Mouse (Mus musculus) cerebellum, adult 11 months (tissue): Measurements from ENCODE around the gene Shisa3.

Experiments
- DNase-seq: peaks from one replicate; pipeline ENCODE4 v3.0.0; 2022

Gene Shisa3

DNA sequence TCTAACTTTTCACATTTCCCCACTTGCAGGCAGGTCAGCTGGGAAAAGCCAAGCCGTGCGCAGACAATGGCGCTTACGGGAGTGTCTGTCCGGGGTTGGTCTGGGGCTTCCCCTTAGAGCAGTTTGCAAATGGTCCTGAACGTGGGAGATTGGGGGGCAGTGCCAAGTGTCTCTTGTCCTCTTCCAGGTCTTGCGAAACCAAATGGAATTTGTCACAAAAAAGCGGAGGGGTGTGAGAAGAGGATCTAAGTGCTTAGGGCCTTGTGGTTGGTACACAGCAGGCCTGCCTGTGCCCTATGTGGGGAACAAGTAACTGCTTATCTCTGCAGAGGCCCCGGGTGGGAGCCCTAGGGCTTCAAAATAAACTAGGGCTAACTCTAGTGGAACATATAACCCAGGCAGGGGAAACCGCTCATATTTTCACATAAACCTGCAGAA is 26.2 kb downstream of the Shisa3 start:
- no peak for DNase-seq

DNA sequence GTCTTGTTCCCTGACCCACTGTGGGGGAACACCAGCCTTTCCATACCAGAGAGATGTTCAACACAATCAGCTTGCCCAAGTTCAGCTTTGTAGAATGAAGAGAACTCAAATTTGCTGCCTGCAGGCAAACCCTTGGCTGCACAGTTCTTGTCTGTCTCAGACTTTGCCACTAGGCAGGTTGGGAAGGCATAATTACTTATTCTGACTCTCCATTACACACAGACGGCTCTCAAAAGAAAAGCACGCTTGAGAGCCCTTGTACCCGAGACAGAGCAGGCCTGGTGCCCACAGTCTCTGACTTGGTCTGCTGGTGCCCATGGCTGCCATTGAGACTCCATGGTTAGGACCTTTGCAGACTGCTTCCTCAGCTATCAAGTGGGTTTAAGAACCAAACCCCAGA is 26.7 kb downstream of the Shisa3 start:
- no peak for DNase-seq

DNA sequence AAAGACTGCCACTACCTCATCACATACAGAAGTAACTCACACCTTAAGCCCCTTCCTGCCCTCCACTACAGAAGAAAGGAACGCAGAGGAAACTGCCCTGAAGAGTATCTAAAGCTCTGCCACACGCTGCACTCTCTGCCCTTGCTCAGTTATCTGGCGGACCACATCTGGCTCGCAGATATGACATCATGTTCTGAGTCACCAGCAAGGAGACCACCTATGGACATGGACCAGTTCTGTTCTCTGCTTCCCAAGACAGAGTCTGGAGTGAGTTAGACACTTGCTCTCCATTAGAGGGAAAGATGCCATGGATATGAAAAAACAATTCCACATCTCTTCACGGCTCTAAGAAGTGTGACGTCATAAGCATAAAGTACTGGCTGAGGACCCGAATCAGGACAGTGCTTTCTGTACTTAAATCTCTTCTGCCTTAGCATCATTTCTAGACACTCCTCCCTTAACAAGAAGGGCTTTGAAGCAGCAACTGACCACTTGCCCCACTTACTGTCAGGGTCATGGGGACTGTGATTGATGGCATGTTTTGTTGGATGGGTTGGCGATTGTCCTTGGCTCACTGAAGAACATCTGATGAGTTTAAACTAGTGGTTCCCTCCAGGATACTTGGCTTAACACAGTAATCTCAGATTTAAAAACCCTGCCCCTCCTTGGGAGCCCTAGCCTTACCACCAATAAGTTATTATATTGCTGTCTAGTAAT is 33.1 kb downstream of the Shisa3 start:
- DNase-seq, result no peak

DNA sequence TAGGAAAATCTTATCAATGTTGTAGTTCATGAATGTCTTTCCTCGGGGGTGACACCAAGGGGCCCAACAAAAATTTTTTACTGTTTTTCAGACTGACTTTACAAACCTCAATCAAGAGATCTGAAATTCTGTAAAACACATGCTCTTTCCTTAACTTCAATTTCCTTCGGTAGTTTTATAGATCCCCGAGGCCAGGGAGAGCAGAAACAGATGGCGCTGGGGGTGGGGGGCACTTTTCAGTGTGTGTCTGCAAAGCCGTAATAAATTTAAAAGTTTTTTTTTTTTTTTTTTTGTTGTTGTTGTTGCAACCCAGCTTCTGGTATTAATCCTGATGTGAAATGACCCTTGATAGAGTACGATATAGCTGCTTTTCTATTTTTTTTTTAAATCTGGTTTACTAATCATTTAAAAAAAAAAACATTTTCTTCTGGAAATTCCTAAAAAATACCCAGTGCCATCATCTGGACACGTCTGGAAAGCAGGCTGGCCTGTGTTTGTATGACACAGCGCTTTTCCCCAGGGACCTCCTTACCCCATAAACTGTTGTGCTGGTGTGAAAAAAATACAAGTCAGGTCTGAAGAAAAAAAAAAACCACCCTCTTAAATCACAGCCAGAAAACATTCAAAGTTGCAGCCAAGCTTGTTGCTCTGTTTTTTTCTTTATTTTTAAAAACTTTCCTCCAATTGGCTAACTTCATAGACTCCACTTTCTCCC is 33.9 kb downstream of the Shisa3 start:
- DNase-seq, result no peak

DNA sequence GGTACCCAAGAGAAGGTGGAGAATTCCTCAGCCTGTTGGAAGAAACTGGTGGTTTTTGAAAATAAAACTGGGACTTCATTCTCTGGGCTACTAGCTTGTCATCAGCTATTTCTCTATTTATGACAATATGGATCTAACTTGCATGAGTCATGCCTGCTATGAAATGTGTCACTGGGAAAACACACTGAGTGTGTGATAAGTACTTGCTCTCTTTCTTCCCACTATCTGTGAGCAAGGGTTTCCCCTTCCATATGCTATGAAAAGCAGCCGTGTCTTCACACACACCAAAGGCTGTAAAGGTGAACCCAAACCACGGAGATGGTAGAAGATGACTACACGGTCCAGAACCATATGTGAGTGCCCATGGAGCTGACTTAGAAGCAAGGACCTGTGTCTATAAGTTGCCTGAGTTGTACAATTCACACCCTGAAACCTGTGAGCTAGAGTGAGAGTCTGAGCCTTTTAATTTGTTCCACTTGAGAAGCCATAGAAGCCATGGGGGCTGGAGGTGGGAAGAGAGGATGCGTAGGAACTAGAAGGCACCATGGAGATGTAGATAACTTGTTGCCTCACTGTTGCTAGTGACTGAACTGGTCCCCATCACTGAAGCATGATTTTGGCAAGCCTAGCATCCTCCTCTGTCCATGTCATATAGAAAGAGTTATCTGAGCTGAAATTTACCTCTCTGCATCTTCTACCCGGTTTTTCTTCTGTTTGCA is 36.0 kb downstream of the Shisa3 start:
- no peak for DNase-seq

DNA sequence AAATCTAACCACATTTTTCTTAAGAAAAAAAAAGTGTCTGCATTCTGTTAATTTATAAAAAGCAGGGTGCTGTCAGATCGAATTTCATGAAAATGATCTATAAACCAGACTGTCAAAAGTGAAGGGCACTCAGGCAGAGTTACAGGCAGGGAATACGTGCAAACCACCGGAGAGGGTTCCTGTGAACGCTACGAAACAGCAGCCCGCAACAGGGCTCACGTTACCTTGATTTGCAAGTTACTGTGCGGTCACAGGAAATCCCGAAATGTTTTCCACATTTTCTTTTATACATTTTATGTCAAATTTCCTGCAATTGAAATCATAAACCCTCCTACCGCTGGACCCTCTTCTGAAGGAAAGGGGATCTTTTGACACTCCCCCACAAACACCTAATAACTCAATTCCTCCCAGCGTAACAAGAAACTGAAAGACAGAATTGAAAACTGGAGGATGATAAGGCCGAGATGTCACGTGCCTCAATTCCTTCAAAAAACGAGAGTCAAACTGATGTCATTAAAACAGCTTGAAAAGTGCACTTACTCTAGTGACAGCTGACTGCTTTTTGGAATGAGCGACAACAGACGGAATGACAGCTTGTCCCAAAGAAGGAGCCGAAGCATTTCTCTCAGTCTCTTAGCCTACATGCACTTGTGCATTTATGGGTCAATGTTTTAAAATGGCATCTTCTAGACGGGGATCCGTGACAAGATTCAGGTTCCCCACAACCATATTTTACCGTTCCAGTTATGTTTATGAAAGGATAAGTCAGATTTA is 39.3 kb downstream of the Shisa3 start:
- no peak for DNase-seq

- DNase-seq, result no peak
These were observed 39.9 kb downstream of the Shisa3 start for GRCm38 (mm10) chr5:67647568-67647967.

DNA sequence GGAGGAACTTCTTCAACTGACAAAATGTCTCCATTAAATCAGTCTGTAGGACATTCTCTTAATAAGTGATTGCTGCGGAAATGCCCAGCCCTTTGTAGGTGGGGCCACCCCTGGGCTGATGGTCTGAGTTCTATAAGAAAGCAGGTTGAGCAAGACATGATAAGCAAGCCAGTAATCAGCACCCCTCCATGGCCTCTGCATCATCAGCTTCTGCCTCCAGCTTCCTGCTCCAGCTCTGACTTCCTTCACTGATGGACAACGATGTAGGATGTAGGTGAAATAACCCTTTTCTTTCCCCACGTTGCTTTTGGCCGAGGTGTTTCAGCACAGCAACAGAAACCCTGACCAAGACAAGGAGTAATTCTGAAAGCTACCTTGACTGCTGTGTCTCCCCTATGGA is 41.5 kb downstream of the Shisa3 start:
- DNase-seq, result no peak

GRCm38 (mm10) chr5:67650021-67650420 is 42.3 kb downstream of the Shisa3 start:
- no peak for DNase-seq

- DNase-seq, result no peak
These were observed 44.8 kb downstream of the Shisa3 start for GRCm38 (mm10) chr5:67652468-67652867.

DNA sequence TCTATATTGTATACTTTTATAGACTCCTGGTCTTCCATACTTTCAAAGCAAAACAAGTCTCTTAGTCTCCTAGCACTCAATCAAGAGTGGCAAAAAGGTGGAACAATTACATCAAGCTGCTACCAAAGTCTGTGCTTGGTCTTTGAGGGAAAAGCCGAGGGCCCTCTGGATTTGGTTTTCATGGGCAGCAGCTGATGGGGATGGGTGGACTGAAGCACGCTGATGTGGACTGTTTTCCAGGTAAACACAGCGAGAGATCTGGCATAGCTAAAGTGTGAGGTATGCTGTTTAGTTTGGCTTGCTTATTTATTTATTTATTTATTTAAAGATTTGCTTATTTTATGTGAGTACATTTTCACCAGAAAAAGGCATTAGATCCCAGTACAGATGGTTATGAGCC is 45.9 kb downstream of the Shisa3 start:
- no peak for DNase-seq

DNA sequence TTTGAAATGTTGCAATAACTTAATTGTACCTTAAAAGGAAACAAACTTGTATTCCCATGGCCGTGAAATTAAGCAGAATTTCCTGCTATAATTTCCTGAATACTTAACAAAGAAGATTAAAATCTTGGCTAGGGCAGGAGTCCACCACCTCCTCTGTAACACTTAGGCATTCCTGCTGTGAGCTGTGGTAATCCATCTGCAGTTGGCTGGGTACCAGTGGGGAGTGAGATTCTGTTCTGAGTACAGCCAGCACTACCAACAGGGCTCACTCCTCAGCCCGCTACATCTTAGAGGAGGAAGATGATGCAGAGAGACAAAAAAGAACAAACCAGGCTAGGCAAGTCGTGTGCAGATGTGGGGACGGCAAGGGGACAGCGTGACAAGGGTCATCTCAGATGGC is 46.9 kb downstream of the Shisa3 start:
- DNase-seq, result no peak

DNA sequence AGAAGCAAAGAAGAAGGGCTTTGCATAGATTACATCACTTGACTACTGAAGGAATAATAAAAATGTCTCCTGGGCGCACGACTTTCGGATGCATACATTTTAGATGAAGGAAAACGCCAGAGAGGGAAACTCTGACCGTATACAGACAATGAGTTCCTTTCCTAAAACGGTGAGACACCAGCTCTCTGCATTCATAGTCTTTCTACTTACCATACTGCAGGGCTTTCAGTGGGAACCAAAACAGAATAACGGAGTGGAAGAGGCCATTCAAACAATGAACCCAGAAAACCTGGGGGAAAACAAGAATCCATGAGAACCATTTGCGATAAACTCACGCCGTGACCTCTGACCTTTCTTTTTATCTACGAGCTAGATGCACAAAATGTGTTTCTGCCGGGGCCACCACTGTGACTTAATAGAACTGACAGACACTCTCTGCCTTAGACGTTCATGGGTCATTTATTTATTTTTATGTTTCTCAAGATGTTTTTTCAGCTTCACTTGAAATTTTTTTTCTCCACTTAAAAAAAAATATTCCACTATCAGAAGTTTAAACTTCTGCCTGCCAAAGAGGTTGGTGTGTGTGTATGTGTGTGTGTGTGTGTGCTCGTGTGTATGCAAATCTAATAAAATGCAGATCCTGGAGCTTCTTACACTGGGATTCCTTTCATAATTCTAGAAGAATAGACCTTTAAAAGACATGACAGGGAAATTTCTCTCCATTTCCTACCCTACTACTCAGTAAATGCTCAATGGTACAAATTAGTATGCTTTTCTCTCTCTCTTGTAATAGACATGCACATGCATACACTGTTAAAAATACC is 48.2 kb downstream of the Shisa3 start:
- DNase-seq, result no peak

GRCm38 (mm10) chr5:67656821-67657259 is 49.2 kb downstream of the Shisa3 start:
- no peak for DNase-seq

DNA sequence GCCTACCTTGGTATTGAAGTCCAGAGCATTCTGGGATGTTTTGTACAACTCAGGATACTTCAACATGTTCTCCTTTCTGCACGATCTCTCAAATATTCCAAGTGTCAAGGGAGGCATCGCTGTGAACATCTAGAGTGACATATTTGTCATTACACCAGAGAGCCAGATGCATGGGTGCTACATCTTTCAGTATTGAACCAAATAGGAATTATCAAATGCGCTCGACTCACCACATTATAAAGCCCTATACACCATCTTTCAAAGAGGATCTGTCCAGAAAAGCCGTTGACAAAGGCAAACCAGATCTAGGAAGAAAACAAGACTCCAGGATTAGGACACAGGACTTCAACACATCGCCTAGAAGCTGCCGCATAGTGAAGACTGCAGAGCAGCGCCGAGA is 52.2 kb downstream of the Shisa3 start:
- no peak for DNase-seq

- DNase-seq, result no peak
These were observed 55.0 kb downstream of the Shisa3 start for GRCm38 (mm10) chr5:67662715-67663114.

GRCm38 (mm10) chr5:67669436-67669896 is 61.8 kb downstream of the Shisa3 start:
- DNase-seq, result peak; percentile 11

DNA sequence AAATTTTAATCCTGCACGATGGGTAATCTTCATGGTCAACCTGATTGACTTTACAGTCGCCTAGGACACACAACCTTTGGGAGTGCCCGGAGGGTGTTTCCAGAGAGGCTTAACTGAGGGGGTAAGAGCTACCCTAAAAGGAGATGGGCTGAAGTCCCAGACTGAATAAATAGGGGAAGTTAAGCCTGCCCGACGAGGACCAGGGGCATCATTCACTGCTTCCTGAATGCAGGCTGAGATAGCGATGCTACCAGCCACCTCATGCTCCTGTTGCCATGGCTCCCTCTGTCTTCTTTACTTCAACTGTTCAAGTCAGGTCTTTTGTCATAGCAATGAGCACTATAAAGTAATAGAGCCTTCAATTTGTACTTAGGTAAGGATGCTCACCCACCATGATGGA is 62.5 kb downstream of the Shisa3 start:
- DNase-seq, result no peak

DNA sequence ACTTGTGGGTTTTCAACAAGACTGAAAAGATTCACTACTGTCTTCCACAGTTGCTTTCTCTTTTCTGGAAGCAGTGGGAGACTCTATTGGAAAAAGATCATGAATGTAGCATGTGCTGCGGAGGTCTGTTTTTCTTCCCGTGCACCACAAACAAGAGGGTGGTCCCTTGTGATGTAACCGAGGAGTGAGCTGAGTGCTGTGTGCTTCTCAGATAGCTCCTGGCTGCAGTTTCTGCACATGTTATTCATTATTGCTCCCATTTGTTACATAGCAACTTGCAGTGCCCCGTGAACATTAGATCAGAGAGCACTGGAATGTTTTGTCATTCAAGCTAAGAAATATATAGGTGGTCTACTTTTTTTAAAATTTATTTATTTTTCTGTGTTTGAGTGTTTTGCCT is 65.3 kb downstream of the Shisa3 start:
- no peak for DNase-seq
